Mouse (Mus musculus): Measurements from ENCODE around the gene Tsc22d1. TPM values are rescaled to one million over a fixed set of nuclear protein-coding genes. Genes with fewer than 3 reads are reported as not detected.

The Tsc22d1 gene
- polyA plus RNA-seq, 1 experiment, result 146 TPM

DNA sequence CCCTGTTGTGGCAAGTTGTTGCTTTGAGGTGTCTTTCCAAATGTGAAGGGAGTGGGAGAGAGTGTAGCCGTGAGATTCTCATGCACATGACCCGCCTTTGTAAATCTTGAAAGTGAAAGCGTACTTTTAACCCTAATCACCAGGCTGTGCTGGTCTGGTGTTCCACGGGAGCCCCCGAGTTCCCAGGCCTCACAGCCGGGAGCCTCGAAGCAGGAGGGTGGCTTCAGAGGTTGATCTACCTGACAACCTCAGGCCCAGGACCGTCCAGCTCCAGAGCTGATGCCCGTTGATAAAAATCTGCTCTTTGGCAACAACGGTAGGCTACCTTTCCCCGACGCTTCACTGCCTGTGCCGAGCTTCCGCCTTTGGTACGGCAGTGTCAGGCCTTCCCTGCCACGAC, 72.8 kb downstream of the Tsc22d1 start:
- no peak for DNase-seq (ENCODE audit: low read depth)

DNA sequence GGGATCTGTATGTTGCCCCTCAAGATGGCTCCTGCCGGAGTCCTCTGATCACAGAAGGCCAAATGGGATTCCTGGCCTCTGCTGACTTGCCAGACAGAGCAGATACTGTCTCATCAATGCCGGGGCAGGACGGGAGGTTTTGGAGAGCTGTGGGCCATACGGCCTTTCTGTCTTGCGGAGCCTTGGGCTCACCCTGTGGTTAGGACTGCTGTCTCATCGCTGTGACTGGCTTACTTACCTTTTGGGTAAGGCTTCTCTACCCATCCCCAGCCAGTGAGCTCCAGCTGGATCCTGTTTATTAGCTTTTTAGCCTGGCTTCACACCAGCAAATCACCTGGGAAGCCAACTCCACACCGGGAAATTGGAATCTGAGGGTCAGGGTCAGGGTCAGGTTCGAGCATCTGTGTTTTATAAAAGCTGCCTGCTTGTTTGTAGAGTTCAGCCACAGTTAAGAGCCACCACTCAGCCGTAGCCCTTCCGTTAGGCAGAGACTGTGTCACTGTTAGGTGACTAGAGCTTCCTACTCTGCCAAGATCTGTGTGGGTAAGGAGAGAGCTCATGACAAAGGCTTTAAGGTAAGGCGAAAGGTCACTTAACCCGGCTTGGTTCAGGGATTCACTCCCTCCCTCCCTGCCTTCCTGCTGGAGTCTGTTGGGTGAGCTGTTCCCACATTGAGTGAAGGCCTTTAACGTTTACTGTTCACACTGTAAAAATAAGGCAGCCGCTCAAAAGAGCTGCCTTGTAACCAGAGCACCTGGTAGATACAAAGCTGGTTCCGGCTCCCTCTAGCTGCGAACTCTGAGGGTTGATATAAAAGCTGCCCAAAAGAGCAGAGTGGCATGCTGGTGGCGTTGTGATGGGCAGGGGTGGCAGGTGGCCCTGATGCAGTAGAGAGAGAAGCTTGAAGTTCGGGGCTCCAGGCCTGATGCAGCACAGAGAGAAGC, 73.6 kb downstream of the Tsc22d1 start:
- no peak for DNase-seq (ENCODE audit: low read depth)

DNA sequence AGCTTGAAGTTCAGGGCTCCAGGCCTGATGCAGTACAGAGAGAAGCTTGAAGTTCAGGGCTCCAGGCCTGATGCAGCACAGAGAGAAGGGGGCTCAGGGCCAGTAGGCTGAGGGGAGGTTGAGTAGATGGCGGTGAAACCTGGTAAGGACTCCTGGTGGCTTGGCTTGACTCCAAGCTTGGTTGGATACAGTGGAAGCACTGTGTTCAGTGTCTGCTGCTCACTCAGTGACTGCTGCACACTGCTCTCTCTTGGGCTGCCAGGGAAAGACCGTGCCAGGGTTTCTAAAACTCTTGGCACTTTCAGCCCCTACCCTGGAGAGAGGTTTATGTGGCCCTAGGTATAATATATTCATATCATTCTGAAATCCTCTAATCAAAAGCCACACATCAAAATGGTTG, 74.4 kb downstream of the Tsc22d1 start:
- no peak for DNase-seq (ENCODE audit: low read depth)

DNA sequence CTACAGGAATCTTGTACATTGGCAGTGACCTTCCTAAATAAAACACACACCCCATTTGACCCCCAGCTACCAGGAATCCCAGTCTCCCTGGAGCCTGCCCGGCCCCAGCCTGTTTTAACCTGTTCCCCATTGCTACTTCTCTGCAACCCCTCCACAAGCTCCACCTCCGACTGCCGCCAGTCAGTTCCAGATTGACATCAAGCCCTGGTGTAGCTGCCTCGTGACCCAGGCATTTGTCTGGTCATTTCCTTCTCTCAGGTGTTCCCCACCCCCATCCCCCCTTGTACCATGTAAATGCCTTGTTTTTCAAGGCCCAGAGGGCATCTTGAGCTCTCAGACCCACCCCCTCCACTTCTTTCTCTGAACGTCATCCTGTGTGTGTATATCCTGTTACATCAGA, 80.3 kb downstream of the Tsc22d1 start:
- DNase-seq (ENCODE audit: low read depth), result no peak

DNA sequence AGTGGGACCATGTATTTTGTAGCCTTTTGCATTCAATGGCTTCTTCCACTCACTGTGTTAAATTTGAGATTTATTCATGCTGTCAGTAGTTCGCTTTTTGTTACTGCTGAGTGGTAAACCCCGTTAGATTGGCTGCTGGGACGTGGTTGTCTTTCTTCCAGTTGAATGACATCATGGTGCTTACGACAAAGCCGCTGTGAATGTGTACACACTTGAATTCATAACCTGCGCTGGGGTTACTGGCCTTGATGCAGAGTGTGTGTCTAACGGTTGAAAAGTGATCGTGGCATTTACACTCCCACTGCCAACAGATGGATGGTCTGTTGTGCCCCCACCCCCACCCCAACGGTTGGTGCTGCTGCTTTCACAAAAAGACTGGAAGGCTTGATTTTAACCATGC, 82.4 kb downstream of the Tsc22d1 start:
- no peak for DNase-seq (ENCODE audit: low read depth)

DNA sequence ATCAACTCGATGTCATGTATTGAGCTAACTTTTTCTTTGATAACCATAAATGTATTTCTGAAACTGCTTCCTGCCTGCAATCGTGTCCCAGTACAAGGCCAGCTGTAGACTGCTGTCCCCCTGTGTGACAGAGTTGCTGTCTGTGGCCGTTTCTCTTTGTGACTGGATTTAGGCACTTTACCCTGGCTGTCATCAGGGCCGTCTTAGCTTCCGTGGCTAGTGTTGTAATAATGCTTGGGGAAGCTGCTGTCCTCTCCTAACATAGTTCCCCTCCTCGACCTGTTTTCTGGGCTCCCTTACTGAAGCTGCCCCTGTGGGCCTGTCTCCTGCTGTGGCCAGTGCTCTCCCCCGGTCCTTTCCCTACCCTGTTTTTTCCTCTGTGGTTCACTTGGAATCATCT, 83.4 kb downstream of the Tsc22d1 start:
- DNase-seq (ENCODE audit: low read depth), result no peak

DNA sequence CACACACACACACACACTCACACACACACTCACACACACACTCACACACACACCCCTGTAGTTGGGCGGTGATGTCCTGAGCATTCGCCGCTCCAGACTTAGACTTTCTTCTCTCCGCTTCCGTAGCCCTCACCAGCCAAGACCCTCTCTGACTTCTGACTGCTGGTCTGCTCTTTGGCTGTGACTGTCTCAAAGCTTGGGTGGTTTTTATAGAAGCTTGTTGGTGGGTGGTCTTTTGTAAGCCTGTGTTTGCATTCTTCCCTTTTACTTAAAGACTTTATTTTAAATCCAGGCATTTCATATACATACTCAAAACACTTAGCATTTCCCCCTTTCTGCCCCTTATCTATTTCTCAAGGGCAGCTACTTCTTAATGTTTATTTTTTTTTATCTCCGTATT, 84.7 kb downstream of the Tsc22d1 start:
- DNase-seq (ENCODE audit: low read depth), result no peak

DNA sequence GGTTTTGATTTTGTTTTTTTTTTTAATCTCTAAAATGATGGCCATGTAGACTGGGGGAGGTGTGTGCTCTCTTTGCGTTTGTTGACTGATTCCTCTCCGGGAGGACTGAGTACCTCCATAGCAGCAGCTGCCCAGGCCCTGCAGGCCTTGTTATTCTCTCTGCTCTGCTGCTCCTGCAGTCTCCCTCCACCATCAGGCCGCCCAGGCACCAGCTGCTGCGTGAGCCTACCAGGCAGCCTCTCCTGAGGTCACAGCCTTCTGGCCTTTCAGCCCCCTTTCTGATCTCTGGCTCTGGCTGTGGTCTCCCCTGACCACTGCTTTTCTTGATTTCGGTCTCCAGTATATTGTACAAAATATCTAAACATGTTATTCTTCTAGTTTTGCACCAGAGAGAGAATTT, 85.3 kb downstream of the Tsc22d1 start:
- DNase-seq (ENCODE audit: low read depth), result no peak

DNA sequence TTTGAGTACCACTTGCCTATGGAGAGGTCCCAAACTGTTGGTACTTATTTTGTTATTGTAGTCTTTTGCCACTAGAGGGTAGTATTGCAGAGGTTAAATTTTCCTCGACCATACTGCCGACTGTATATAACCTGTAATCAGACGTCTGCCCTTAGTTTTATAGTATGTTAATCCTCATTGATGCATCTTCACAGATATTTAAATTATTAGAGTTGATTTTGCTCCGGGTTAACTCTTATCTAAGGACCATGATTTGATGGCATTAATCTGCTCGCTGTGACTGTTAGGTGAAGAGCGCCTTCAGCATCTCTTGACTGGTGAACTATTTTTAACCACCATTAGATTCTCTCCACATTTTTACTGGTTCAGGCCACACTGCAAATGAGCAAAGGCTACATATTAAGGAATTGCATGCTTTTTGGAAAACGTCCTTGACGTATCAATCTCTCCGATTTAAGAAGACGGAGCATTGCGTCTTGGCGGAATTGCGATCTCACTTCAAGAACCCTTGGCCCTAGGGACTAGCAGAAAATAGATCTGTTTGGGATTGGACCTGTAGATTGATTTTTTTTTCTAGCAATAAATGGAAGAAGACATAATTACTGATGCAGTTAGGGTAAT, 88.6 kb downstream of the Tsc22d1 start:
- no peak for DNase-seq (ENCODE audit: low read depth)

DNA sequence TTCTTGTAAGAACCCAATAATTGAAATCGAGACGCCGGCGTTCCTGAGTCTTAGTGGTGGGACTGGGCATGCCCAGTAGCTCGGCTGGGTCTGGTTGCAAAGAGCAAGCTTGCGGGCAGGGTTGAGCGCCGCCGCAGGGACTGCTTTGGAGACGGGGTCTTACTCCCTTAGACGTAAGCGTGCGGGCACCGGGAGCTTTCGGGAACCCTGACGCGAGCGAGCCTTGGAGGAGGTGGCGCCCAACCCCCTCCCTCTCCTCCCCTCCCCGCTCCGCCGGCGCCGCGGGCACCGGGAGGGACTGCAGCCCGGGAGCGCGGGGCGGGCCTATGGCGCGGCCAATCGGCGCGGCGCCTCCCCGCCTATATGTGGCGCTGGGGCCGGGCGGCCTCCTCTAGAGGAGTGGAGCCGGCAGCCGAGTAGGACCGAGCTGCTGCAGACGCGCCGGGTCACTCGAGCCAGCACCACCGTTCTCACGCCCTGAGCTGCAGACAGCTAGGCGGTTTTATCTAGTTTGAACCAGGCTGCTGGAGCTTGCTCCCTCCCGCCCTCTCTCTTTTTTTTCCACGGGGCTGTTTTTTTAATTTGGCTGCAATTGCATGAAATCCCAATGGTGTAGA, 89.5 kb downstream of the Tsc22d1 start:
- no peak for DNase-seq (ENCODE audit: low read depth)

DNA sequence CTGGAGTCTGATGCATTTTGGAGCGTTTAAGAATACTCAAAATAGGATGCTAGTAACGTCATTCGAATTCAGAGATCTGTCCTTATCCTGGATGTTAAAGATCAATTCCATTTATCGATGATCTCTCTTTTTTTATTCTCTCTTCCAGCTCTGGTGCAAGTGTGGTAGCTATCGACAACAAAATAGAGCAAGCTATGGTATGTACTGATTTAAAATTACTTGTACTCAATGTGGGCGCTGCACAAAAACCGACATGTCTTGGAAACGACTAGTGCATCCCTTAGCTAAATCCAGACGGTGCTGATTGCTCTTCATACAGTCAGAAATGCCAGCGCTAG, 90.3 kb downstream of the Tsc22d1 start:
- no peak for DNase-seq (ENCODE audit: low read depth)

DNA sequence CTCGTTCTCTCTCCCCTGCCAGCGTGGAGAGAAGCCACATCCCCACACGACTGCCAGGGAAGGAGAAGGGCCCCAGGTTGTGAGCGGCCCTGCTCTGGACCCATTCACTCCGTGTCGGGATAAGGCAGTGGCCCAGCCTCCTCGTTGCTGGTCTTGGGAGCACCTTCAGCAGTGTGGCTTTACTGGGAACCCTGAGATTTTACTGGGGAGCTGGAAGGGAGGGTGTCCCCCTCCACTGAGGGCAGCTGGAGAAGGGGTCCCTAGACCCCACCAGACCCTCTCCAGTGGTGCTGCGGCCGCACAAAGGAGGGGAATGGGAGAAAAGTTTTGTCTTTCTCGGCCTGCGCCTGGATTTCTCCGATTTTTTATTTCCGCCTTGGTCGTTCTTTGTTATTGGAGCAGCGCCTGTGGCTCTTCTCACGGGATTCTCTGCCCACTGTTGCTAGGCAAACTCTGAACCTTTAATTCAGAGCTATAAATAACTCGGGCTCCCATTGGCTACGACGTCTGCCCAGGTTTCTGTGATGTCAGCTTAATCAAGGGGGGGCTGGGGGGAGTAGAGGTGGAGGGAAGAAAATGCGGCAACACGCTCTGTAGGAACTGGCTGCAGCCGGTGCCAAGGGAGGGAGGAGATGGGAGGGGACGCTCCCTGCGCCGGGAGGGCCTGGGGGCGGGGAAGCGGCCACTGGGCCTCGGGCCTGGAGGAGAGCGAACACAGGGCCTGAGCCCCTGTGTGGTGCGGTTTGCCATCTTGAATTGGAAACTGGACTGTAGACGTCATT, 90.9 kb downstream of the Tsc22d1 start:
- no peak for DNase-seq (ENCODE audit: low read depth)

DNA sequence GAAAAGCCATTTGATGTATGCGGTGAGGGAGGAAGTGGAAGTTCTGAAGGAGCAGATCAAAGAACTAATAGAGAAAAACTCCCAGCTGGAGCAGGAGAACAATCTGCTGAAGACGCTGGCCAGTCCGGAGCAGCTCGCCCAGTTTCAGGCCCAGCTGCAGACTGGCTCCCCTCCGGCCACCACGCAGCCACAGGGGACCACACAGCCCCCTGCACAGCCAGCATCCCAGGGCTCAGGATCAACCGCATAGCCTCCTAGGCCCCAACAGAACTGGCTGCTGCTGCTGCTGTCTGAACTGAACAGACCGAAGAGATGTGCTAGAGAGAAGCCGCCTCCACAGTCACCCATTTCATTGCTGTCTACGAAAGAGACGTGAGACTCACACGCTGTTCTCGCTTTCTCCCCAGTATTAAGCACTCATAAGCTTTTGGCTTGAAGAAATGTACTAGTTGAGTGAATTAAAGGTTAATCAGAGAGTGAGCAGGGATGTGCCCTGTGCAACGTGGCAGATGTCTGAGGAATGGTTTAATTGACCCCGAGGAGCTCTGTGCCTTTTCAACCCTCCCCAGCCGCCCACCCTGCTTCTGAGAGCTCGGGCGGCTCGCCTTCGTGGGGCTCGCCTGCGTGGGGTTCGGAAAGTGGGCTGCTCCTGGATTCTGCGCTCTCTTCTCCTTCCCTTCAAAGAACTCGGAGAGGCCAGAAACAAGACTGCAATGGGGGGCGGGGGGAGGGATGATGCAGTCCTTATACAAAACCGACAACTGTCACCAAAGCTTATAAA, 91.9 kb downstream of the Tsc22d1 start:
- no peak for DNase-seq (ENCODE audit: low read depth)

DNA sequence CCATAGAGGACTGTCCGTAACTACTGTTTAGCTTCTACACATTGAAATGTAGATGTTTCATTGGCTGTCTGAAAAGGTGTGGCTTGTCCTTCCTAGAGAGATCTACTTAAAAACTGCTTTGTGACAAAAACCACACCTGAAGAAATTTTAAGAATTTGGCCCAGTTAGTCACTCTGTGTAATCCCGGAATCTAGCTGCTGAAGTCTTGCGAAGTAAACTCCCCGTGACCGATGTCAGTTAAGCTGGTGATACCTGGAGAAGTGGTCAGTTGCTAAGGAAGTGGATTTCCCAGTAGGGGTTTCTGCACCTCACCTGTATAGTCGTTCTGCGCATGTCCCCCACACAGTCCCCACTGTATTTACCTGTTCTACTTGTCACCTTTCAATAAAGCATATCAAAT, 92.6 kb downstream of the Tsc22d1 start:
- DNase-seq (ENCODE audit: low read depth), result no peak

DNA sequence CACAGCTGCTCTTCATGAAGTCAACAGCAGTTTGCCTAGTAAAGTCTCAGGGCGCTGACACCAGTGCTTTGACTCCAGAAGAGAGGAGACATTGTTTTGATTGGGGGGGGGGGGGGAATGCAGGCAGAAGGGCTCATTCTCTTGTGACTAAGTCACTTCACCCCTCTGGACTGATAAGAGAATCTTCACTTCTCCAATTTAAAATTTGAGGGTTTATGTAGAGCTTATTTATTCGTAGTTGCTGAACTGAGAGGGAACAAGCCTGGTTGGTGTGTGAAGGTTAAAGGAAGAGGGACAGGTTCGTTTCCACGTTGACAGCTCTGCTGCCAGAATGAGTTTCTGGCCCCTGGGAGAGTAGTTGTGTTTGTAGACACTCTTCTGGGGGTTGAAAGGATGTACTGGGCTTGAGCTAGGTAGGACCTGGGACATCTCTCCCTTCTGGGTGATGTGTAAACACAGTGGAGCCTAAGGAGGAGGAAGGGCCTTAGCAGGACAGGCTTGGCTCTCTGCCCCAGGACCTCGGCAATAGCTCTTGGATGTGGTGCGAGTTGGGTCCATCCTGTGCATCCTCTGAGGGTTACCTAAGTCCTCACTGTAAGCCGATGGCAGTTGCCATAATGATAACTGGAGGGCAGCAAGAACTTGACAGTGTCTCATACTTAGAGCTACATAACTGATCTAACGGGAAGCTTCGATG, 93.2 kb downstream of the Tsc22d1 start:
- no peak for DNase-seq (ENCODE audit: low read depth)

DNA sequence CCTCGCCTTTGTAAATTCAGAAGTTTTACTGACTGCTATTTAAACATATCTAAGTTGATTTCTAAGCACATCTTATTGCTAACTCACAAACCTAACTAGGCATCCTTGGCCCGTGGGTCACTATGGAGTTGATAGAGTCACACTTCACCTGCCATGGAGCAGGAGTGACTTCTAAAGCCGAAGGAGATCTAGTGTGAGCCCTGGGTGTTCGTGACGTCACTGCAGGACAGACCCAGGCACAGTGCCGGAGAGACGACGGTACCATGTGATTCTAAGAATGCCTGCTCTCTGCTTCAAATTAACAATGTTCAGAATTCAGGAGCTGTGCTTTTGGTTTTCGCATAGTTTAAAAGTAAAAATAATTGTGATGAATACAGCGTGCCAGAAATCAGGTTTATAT, 93.9 kb downstream of the Tsc22d1 start:
- no peak for DNase-seq (ENCODE audit: low read depth)

DNA sequence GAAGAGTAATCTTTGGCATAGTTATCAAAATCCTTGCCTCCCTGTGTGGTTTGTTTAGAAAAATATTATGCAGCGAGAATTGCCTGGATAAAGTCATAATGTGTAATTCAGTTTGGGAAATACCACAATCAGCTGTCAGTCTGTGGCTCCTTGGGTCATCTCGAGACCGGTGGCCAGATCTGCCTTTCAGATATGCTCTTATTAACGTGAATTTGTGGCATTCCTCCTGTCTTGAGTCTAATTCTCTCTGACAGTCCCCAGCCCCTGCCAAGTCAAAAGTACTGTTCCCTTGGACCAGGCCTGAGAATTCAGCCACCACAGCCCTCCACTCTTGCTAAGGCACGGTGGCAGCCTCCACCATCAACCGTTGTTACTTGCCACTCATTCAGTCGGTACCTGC, 97.2 kb downstream of the Tsc22d1 start:
- no peak for DNase-seq (ENCODE audit: low read depth)

DNA sequence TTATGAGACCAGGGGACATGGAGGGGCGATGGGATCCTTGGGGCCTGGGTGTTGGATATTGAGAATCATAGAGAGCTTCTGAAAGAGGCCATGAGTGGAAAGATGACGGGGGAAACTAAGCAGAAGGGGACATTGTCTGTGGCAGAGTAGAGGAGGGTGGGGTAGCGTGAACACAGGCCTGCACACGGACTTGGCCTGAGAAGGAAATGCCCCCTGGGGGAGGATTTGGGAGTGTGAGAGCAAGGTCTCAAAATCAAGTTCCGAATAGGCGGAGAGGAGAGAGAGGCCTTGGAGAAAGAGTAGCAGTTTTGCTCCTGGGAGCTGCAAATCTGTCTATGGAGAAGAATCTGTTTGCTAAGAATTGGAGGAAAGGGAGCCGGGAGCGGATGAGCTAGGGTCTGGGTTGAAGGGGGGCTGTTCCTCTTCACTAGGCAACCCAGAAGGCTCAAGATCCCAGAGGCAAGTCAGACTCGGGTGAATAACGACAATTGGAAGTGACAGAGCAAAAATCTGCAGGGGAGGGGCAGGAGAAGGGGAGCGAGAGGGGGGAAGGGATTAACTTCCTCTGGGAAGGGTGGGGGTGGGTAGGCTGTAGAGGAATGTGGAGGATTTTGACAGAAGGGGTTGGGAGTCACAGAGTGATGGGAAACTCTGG, 98.8 kb downstream of the Tsc22d1 start:
- DNase-seq (ENCODE audit: low read depth), result no peak

DNA sequence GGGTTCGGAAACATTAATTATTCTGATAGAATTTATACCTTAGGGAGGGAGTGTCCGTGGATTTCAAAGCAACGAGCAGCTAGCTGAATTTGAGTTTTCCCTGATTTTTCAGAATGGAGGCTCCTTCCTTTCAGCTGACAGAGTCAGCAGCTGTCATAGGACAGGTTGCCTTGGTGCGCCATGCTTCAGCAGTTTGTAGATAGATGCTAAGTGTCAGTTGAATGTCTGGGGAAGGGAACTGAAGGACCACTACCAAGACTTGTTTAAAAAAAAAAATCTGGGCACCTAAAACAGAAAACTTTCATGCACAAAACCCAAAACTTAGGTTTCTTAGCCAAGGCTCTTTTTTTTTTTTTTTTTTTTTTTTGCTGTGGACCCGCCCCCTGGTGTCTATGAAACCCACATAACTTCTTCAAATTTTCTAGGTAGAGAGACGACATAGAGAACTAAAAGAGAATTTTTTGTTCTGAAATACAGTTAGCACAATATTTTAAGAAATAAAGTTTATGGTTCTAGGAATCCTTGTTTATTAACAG, 99.4 kb downstream of the Tsc22d1 start:
- DNase-seq (ENCODE audit: low read depth), result no peak

DNA sequence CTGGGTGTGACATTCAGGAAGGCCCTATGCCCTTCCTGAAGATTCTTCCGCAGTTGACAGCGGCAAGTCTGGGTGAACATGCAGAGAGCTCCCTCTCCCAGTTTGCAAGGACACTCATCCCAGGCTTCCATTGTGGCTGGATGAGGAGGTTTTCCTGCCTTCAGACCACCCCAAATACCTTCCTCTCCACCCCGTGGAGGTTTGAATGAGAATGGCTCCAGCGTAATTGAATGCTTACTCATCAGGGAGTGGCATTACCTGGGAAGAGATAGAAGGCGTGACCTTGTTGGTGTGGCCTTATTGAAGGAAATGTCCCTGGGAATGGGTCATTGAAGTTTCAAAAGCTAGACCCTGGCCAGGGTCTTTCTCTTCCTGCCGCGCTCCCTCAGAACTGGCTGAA, 100.9 kb downstream of the Tsc22d1 start:
- DNase-seq (ENCODE audit: low read depth), result no peak
